Mouse (Mus musculus) right cerebral cortex, postnatal 10 days (tissue): ENCODE data around the gene Mapk11.
A peak's percentile ranks its signal among the peaks of the same experiment; 100 is the strongest.

ENCODE experiments used
- DNase-seq, 2 experiments: peaks; one replicate each; pipeline ENCODE4 v3.0.0; 2021; ENCODE audit warnings: low spot score in 2 of 2

Mapk11 gene

DNA sequence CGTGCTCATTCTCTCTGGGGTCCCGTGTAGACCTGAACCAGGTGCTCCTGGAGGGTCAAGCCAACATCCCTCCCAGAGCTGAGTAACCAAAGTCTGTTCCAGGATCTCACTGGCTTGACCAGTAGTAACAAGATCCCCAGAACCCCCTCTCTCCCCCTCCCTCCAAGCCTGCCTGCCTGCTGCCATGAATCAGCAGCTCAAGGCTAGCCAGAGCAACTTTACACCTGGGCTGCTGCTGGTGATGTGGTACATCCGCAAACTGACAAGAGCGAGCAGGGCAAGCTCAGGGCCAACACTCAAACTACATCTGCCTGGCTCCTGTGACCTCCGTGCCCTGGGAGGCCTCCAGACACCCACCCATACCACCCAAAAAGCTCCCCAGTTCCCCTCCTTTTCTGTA is 8.0 kb downstream of the Mapk11 start:
- no peak for DNase-seq

DNA sequence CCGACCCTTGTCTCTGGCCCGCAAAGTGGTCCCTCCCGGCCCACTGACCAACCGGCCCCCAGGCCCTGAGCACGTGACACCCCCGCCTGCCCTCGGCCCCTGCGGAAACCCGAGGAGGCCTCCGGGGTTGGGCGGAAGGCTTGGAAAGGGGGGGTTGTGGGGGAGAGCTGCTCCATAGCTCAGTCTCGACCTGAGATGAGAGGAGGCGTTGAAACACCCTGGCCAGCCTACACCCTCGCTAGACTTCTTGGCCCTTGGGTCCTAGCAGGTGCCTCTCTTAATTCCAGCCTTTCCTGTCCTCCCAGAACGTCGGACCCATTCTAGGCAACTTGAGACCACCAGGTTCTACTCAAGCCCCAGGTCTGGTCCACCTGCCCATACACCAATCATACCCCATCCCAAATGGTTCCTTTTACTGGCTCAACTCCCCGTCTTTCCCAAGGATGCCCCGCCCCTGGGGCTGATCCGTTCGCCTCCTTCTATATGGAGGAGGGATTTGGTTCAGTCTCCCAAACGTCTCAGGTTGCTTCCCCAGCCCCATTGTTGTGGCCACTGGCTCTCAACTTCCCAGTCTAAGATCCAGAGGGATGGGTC is 8.7 kb downstream of the Mapk11 start, which contains the start of gene Mapk12:
Gene Mapk12 (minus strand): TSS at position 45 of the 594 bp plus-strand sequence.
- no peak for DNase-seq

DNA sequence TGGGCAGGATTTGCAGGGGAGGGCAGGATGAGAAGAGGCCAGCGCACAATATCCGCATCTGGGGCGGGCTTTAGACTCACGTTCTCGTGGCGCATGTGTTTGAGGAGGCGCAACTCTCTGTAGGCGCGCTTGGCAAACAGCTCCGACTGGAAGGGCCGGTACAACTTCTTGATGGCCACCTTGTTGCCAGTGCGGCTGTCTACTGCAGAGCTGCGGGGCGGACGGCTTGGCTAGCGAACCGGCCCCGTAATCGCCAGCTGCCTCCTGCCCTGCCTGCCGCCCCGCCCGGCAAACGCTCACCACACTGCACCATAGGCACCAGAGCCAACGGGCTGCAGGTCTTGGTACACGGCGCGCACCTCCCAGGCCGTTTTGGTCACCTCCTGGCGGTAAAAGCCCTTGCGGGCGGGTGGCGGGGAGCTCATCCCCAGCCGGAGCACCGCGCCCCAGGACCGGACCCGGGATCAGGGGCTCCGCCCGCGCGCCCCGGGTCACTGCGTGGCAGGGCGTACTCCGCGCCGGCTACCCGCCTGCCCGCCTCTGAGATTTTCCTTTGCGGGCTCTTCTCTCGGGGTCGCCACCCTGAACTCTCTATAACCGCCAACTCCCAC is 9.3 kb downstream of the Mapk11 start:
- no peak for DNase-seq

DNA sequence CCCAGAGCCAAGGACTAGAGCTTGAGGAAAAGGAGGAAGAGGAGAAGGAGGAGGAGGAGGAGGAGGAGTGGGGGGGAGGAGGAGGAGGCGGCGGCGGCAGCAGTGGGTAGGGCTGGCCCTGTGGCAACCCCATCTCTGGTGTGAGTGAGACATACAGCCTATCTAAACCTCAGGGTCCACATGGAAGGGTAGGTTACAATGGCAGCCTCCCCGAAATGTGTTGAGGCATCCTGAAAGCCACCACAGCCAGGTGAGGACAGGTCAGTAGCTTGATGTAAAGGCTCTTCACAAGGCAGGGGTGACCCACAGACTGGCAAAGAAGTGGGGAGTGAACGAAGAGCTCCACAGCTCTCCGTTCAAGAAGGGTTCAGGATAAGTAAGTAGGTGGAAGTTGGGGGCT is 10.9 kb downstream of the Mapk11 start:
- DNase-seq: no peak

DNA sequence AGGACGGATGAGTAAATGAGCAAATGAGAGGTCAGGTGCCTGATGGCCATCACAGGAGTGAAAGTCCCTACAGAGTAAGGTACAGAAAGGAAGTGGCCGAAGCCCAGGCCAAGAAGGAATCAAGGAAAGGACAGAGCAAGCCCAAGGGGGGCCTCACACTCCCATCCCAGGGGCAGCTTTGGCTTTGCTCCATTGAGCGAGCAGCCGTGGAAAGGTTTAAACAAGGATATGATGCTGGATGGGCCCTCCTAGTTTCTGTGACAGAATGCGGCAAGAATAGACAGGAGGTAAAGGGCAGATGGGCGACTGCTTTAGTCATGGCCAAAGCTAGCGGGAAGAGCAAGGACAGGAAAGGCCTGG is 11.4 kb downstream of the Mapk11 start:
- DNase-seq: no peak

DNA sequence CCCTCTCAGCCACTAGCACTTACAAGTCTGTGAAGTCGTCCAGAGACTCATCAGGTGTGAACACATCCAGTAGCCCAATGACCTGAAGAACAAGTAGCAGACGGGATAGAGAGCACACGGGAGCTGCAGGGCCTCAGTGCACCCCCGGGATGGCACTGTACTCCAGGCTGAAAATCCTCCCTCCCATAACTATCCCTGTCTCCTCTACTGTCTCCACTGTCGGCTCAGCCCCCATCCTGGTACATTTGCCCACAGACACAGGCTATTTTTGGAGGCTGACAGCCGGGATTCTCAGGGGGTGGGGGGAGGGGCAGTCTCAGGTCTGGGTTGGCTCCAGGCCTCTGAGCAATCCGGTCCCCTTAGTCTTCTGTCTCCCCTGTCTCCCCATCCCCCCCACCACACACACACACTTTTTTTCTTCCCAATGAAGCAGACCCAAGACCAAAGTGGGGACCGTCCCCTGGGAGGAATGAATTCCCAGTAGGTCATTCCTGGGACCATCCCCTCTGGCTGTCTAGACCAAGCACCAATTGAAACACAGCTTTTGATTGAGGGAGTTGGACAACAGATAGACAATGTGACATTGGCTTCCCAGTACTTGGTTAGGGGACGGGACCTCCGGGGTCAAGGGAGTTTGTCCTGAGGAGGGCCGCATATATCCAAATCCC is 11.9 kb downstream of the Mapk11 start:
- no peak for DNase-seq

DNA sequence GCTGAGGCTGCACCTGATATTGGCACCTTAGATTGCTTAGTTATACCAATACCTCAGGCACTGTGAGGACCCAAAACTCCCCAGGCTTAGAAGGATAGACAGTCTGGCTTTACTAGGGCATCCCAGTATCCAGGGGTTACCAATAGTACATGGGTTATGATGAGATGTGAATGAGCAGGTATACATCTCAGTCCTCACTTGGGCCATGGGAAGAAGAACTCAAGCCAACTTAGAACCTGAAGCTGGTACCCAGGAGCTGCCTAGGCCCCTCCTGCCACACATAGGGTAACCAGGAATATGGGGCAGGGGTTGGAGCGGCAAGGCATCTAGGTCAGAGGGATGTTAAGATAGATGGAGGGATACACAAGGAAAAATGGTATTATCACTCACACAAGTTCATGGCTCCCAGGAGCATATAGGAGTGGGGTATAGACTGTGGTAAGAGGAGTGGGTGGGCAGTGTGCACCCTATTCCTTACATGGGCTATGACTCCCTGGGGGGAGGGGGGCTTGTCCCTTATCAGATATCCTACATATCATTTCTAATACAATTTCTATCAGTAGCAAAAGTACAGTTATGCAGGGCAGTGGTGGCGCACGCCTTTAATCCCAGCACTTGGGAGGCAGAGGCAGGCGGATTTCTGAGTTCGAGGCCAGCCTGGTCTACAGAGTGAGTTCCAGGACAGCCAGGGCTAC is 12.8 kb downstream of the Mapk11 start:
- DNase-seq: no peak

DNA sequence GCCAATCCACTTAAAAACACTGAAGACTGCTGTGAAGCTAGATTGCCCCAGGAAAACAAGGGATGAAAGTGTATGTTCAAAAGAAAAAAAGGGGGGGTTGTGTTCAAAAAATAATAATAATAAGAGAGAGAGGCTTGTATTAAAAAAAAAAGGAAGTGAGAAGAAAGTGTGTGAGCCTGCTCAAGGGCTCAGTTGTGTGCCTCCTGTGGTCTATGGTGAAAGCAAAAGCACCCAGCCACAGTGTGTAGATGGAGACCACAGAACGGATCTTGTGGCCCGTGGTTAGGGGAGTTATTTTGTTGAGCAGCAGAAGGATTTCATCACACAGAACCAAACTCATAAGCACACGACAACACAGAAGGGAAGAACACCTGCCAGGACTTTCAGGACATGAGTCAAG is 18.1 kb downstream of the Mapk11 start:
- DNase-seq: no peak

DNA sequence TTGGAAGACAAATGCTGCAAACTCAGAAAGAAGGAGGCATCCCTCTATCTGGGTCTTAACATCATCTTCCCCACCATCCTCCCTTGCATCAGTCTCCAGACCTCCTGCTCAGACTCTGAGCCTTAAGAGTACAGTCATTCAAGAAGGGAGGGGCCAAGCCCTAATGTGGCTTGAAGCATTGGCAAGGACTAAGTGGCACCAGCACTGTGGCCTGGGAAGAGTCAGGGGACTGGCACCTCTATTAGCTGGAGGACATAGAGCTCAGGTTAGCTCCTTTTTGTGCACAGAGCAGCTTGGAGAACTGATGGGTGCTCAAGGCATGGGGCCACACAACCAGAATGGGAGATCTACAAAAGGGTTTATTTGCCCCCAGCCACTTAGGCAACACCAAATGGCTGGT is 19.2 kb downstream of the Mapk11 start:
- DNase-seq: no peak

DNA sequence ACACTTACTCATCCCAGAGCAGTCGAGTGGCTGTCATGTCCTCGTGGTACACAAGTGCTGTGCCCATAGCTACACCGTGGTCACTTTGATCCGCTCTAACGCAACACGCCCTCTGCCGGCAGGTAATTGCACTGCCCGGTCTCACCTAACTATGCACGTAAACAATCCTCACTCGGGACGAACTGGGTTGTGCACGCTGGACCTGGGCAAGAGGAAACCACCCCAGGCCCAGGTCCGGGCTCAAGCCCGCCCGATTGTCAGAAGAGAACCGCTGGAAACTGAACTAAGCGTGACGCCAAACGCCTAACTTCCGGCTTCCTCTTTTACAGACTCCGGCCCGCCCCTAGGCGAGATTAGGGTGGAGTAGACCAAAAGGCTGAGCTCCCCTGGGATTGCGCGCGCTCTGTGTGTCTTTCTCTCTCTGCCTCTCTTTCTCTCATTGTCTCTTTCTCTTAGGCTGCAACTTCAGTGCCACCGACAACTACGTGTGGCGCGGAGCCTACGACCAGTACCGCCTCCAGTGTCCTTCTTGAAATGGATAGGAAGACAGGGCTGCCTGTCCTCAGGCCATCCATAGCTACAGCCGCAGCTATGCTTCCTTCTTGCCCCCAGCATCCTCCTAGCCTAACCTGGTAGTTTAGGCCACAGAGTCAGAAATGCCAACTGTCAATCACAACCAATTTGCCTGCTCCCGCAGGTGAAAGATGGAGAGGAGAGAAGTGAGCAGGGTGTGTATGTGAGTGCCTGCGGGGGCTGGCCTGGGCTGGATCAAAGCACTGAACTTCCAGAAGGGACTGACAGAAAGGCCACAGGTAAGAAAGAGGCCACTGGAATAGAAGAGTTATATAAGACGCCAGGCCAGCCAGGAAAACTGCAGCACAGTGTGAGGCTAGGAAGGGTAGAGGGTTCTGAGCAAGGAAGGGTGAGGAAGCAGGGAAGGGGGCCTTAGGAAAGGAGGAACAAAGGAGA is 20.8 kb downstream of the Mapk11 start, which contains the start of gene Hdac10:
Gene Hdac10 (minus strand): TSS at position 319 of the 969 bp plus-strand sequence.
- peak; percentile 84 to 87 for DNase-seq

DNA sequence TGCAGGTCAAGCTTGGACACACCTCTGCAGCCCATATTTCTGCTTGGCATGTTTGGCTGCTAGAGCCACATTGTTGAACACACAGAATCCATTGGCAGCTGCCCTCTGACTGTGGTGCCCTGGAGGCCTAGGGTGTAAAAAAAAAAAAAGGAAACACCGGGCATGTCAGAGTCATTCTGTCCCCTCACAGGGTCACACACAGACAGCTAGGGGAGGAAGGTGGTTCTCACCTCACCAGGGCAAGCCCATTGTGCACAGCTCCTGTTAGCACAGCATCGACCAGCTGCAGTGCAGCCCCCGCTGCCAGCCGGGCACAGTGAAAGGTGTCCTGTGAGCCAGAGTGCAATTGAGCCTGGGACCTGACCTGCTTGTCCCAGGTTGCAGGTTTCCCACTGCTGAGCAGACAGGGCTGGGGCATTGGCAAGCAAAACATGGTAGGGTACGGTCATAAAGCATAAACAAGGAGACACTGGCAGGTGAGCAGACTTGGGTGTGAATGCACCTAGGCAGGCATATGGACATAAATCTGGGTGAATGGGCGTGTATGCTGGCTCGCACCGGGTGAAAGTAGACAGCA is 22.0 kb downstream of the Mapk11 start:
- peak in 1 of 2 experiments; percentile 42 for DNase-seq

DNA sequence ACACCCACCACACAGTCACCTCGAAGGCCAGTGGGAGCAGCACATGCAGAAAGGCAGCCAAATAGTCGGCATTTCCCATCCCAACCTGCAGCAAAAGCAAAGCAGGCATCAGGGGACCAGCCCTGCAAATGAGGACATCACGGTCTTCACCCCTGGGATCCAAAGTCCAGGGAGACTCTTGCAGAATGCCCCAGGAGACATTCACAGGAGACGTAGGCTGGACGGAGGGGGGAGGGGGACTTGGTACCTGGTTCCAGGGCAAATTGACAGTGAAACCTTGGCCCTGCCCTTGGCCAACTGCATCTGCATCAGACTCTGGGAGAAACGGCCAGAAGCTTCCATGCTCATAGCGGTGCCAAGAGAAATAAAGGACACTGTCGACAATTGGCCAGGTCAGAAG is 22.8 kb downstream of the Mapk11 start:
- DNase-seq: peak in 1 of 2 experiments; percentile 34

DNA sequence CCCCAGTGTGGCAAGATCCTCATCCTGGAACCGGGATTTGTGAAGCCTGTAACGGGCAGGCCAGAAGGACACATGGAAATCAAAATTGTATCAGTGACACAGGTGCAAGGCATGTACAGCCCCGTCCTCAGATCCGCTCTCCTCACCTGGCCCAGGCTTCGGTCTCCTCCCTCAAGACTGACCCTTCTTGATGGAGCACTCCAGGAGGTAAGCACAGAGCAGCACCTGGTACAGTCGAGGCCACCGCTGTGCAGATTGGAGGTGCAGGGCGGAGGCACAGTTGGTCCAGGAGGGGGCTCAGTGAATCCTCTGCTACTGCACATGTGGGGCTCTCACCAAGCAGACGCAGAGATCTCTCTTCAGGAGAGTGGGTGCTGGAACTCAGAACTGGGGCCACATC is 24.1 kb downstream of the Mapk11 start:
- peak in 1 of 2 experiments; percentile 25 for DNase-seq

DNA sequence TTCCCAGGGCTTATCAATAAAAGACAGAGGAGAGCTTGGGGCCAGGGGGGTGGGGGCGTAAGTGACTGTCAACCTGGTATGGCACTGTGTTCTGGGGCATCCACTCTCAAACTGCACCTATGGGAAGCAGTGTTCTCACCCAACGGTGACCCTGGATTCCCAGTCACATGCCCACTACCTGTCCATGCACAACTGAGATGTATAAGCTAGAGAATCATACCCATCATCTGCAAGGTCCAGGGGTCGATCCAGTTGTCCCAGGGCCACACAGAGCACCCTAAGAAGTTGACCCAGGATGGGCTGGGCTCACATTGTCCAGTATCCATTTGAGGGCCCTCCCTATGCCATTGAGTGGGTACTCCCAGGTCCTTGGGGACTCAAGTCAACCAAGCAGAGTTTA is 25.1 kb downstream of the Mapk11 start:
- DNase-seq: peak in 1 of 2 experiments; percentile 34

DNA sequence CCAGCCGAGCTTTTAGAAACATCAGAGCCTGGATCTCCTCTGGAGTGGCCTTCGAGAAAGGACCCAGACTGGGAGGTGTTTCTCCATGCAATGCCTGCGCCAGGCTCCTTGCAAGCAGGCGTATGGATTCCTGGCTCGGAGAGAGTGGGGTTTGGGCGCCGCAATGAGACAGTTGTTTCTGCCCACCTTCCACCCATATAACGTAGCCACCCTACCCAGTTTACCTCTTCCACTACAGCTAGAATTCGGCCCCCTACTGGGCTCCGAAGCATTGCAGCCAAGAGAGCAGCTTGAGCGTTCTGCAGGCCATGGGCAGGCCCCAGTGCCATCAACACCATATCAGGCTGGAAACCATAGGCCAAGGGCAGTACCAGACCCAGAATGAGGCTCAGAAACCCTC is 25.8 kb downstream of the Mapk11 start:
- DNase-seq: peak; percentile 74 to 76

DNA sequence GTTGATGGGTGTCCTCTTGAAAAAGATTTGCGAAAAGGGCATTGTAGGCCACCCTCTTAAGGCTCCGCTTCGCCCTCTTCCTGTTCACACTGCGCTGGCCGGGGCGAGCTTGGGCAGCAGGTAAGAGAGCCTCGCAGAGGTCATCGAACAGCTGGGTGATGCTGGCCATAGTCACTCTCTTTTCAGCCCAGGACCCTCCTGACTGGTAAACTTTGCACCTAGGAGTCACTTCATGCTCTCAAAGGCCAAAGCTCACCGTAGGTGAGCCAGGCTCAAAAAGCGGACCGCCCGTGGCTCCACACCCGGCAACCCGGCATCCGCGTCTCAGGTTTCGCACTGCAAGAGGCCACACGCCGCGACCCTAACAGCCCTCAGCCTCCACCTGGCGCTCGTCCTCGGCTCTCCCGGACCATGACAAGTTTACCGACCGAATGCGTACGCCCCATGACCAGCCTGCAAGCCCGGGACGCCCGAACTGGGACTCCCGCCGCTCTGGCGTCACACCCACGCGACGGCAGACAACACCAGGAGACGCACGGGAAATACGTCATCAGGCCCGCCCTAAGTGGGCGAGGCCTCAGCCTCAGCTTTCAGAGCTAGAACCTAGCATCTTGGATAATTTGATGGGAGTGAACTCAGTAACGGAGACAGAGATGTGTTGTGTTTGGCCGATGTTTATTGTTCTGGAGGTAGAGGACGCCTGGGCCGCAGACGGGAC is 26.6 kb downstream of the Mapk11 start, which contains the start of gene Tubgcp6:
Gene Tubgcp6 (minus strand): TSS at position 464 of the 718 bp plus-strand sequence.
- peak; percentile 97 for DNase-seq

DNA sequence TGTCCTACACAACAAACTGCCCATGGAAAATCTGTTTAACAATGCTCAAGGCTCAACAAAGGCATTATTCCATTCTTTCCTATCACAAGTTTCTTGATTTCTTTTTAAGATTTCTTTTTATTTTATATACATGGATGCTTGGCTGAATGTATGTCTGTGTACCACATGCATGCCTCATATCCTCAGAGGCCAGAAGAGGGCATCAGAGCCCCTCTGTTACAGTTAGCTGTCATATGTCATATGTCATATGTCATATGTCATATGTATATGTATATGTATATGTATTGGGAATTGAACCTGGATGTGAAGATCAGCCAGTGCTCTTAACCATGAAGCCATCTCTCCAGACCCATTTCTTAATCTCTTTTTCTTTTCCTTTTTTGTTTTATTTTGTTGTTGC is 31.4 kb downstream of the Mapk11 start:
- DNase-seq: no peak

DNA sequence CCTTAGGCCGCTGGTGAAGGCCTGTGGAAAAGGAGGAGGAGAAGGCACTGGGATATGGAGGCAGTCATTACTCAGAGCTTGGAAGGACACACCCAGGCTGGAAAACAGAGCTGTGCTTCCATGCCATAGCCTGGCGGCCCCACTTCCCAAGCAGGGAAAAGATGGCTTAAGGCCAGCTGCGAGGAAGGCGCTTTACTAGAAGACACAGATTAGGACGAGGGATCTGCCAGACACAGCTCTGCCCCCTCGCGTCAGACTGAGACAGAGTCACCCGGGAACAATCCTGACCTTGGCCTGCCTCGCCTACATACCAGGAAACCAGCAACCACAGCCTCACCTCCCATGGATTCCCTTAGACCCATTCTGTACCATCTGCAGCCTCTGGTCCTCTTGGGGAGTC is 39.3 kb downstream of the Mapk11 start:
- DNase-seq: no peak

DNA sequence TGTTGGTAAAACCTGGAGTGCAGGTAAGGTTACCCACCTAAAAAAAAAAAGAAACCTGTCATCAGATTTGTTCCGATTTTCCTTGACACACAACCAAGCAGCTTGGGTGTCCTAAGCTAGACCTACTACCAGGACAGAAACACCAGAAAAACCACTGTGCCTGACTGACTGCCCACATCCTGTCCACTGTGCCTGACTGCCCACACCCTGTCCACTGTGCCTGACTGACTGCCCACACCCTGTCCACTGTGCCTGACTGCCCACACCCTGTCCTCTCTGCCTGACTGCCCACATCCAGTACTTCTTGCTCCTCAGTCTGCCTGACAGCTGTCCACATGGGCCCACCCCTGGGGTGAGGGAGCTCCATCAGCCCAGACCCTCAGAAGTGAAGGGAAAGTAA is 42.5 kb downstream of the Mapk11 start:
- DNase-seq: no peak

DNA sequence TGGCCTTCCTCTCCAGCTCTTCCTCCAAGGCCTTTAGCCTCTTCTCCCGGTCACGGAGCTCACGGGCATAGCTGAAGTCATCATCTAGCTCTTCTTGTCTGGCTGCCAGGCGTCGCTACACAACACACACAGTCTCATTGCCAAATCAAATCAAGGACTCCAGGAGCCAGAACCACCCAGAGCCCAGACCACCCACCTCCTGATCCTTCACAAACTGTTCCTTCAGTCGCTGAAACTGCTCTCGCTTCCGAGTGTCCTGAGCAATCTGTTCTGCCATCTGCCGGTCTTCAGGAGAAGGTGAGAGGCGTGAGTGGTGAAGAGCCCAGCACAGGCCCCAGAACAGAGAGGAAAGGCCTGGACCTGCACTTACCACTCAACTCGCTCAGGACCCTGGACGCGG is 43.4 kb downstream of the Mapk11 start:
- DNase-seq: peak in 1 of 2 experiments; percentile 39
